Mouse (Mus musculus): ENCODE data around the gene Fam208b.
A peak's percentile ranks its signal among the peaks of the same experiment; 100 is the strongest.
"Not testable (repeated sequence)": the region's sequence is repeated elsewhere in the genome, so short reads cannot be mapped to it uniquely, and the experiment has no call there.

The Fam208b gene

DNA sequence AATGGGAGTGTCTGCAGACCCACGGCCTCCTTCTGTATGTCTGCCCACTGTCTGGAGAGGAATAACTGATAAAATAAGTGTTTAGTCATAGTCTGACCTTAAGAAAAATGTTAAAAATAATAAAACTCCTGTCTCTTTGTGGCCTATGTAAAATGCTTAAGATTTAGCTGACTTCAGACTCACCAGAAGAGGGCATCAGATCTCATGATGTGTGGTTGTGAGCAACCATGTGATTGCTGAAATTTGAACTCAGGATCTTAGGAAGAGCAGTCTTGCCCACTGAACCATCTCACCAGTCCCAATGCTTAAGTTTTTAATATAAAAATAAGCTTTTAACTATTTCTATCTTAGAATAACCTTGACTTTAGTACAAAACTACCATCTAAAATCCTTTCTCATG is 47.8 kb downstream of the Fam208b start:
- DNase-seq (ENCODE audit: low spot score), result no peak

- no peak for DNase-seq (ENCODE audit: low spot score)
Measured at GRCm38 (mm10) chr13:3547856-3548255, 63.1 kb downstream of the Fam208b start.

GRCm38 (mm10) chr13:3547410-3547809 is 63.5 kb downstream of the Fam208b start:
- DNase-seq (ENCODE audit: low spot score), result no peak

GRCm38 (mm10) chr13:3544925-3545324 is 66.0 kb downstream of the Fam208b start:
- DNase-seq (ENCODE audit: low spot score), result no peak

DNA sequence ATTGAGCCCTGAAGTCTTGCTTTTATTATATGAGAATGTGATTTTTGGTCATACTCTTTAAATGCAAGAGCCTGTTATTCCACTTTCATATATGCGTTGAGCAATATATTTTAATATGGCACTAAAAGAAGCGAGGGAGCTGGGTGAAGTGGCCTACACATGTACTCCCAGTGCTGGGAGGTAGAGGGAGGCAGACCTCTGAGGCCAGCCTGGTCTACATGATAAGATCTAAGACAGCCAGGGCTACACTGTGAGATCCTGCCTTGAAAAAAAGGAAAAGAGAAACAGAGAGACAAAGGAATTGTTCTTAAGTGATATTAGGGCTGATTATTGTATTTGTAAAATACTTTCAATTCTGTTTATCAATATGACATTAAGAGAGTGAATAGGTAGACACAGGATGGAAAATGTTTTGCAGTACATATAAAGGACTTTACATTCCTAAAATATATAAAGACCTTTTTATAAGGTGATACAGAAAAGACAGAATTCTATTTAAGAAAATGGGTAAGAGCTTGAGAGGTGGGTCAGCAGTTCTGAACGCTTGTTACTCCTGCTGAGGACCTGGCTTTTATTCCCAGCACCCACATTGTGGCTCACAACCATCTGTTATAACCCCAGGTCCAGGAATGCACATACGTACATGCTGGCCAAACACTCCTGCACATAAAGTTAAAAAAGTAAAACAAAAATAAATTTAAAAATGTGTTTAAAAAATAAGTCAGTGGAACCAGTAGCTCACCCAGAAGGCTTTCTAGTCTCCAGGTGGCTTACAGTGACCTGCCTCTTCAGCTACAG is 66.6 kb downstream of the Fam208b start:
- DNase-seq (ENCODE audit: low spot score), result no peak

- DNase-seq (ENCODE audit: low spot score), result no peak
Measured at GRCm38 (mm10) chr13:3541159-3541782, 69.6 kb downstream of the Fam208b start.

DNA sequence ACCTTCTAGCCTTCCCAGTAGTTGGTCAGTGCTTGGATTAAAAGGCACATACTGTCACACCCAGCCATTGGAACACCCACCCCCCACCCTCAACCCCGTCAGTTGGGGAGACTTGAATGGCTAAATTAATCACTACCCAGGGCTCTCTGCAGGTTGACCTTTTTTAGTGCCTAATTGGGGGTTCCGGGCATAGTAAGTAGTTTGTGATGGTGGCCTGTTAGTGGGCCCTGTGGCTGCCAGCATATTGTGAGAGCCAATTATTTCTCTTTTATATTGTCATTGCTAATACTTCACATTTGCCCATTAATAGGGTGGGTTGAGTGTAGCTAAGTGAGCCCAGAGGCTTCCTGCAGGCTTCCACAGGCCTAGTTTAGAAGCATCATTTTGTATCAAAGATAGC is 70.7 kb downstream of the Fam208b start:
- DNase-seq (ENCODE audit: low spot score), result no peak

GRCm38 (mm10) chr13:3538969-3539562 is 71.8 kb downstream of the Fam208b start:
- DNase-seq (ENCODE audit: low spot score), result peak; percentile 48

GRCm38 (mm10) chr13:3538223-3538968 is 72.5 kb downstream of the Fam208b start:
- DNase-seq (ENCODE audit: low spot score), result peak; percentile 70

DNA sequence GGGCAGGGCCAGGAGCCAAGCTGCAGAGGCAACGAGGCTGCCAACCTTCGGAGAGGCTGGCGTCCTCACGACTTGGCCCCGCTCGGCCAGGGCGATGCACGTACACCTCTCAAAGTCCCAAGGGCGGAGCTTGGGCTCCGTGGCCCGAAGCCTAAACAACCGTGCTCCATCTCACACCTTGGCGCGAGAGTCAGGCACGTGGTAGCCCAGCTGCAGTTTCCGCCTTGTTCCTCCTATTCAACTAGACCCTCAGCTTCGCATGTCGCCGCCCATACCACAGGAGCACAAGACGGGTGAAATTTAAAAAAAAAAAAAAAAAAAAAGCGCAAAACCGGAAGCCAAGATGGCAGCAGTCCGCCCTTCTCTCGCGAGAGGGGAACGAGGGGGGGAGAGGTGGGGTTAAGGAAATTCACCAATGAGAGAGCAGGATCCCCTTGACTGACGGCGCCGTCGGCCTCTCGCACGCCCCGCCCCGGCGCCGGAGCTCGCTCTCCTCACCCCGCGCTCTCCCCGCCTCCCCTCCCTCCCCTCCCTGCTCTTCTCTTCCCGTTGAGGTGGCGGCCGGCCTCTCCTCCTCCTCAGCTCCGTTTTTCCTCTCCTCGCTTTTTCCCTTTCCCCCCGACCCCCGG is 73.2 kb downstream of the Fam208b start, which contains the start of gene Gdi2:
Gdi2 (plus strand) TSS at position 470 of the 629 bp plus-strand sequence.
- peak; percentile 98 for DNase-seq (ENCODE audit: low spot score)

DNA sequence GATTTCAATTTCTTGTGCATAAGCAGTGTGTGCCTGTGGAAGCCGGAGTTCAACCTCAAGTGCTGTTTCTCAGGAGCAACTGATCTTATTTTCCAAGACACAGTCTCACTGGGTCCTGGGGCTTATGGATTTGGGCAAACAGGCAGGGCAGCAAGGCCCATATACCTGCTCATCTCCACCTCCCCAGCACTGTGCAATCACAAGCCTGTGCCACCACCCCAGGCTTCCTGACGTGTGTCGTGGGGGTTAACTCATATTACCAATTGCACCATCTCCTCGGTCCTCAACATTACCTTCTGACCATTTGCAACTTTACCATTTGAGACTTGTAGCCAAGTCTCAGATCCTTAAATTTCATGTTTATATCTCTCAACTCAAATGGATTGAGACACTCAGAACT is 76.8 kb downstream of the Fam208b start:
- DNase-seq (ENCODE audit: low spot score), result no peak

- DNase-seq (ENCODE audit: low spot score), result no peak
Measured at GRCm38 (mm10) chr13:3532451-3532850, 78.5 kb downstream of the Fam208b start.

DNA sequence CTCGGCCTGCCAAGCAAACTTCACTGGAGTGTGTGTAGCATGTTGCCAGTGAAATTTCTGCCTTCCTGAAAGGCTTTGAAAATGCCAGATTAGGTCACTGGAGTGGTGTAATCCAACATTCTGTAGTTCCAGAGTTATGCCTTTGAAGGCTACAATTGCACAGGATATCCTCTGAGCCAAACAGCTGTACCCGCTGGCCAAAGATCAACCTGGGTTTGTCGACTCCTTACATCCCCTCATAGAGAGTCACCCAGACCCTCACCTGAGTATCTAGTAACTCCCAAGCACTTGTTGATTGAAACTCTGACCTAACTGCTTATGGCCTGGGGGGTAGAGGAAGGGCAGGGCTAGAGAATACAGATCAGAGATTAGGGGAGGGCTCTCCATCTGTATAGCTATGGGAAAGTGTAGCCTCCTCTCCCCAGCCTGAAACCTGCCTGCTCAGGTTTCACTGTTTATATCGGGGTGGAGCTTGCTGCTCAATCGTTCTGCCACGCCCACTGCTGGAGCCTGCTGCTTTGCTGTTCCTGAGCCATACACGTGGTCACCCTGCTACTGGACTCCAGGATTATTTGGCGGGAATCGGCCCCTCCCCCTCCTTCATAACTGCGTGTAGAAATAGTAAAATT is 79.1 kb downstream of the Fam208b start:
- no peak for DNase-seq (ENCODE audit: low spot score)

- DNase-seq (ENCODE audit: low spot score), result not testable (repeated sequence)
Measured at GRCm38 (mm10) chr13:3531176-3531575, 79.7 kb downstream of the Fam208b start.

- DNase-seq (ENCODE audit: low spot score), result no peak
Measured at GRCm38 (mm10) chr13:3530451-3530850, 80.5 kb downstream of the Fam208b start.

DNA sequence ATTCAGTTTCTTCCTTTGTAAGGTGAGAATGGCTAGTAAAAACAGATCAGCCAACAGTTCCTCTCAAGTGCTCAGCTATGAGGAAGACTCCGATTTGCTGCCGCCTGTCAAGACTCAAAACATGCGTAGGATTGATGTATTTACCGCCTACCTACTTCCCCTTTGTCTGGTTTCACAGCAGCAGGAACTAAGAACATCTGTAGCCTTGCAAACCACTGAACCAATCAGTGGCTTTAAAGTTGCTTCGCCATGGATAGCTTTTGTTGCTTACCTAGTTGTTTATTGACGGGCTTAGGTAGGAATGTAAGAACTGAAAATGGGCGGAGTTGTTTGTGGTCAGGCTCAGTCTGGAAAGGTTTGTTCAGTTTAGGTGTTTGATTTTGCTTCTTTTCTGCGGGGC is 84.6 kb downstream of the Fam208b start:
- DNase-seq (ENCODE audit: low spot score), result no peak

DNA sequence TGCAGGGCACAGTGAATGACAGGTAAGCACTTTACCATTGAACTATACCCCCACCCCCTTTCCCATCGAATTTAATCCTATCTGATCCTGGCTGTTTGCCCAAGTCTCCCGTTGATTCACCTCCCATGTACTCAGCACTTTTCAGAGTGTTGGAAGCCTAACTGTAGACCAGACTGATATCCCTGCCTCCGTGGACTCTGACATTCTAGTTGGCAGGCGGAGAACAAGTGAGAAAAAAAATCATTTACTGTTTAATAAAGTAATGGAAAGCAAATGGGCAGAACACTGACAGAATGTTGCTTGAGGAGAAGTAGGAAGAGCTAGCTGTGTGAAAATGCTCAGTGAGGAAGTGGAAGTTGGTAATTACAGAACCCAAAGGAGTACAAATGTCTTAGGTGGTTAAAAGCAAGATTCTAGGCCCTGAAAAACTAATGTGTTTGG is 85.3 kb downstream of the Fam208b start:
- DNase-seq (ENCODE audit: low spot score), result no peak

GRCm38 (mm10) chr13:3523946-3524345 is 87.0 kb downstream of the Fam208b start:
- DNase-seq (ENCODE audit: low spot score), result no peak

DNA sequence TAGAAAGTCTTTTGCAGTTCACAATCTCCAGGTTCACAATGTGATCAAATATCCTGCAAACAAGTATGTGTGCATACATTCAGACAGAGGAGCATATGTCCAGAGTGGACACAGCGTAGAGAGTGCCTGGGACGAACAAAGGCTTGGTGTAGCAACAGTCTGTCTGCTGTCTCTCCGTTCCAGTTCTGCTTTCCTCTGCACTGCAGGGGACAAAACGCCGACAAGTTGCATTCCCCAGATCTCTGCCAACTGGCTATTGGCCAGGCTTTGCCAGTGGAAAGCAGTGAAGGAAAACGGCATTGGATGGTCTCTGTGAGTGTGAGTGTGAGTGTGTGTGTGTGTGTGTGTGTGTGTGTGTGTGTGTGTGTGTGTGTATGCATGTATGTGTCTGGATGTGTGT is 87.4 kb downstream of the Fam208b start:
- DNase-seq (ENCODE audit: low spot score), result no peak

- not testable (repeated sequence) for DNase-seq (ENCODE audit: low spot score)
Measured at GRCm38 (mm10) chr13:3519994-3520393, 90.9 kb downstream of the Fam208b start.

DNA sequence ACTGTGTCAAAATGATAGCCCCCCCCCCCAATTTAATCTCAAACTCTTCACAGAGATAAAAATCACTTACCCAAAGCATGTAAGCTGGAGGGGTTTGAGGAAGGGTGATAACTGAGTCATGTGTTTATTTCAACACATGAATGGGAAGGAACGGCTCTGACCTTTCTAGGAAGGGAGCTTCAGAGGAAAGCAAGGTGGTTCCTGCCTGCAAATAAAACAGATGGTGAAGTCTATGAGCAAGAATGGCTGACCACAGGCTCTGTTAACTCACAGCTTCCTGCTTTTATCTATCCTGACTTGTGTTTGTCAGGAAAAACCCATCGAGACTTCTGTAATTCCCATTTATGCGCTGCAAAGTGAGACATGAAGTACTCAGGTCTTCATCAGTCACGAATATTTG is 91.6 kb downstream of the Fam208b start:
- not testable (repeated sequence) for DNase-seq (ENCODE audit: low spot score)
